Mouse (Mus musculus) naive thymus-derived CD4-positive, alpha-beta T cell, adult 2 months (primary cell): ENCODE results near the gene Hibadh.
"Not testable (repeated sequence)": the region's sequence is repeated elsewhere in the genome, so short reads cannot be mapped to it uniquely, and the experiment has no call there.

Source experiments
- DNase-seq: peaks from one replicate; pipeline ENCODE4 v3.0.0-alpha.2; 2011; ENCODE audit warnings: low read depth

The Hibadh gene

GRCm38 (mm10) chr6:52640224-52640712 lies at the start of gene Hibadh:
Gene Hibadh (minus strand): TSS chr6:52640389.
- DNase-seq, result peak; percentile 100

DNA sequence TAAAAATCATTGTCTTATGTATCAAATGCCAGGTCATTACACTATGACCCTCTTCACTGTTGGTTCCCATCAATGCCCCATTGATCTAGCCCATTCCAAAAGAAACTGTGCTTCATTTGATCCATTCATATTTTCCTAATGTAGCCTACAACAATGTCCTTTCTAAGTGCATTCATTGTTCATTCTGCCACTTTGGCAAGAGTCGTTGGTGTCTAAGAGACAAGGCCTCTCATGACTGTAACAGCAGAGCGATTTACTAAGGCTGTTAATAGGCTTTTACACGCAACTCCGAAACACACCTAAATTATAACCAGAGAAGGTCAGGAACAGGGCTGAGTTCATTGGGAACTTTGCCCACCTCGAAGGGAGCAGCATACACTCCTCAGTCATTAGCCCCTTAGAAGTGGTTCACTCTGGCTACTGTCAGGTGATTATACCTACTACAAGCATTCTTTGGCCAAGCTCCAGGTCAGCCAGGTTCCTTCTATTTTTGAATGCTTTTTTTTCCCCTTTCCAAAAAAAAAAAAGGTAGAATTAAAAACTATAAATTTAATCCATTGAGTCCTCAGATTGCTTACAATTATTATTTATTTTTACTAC lies 46.8 kb upstream of the Hibadh start:
- no peak for DNase-seq

DNA sequence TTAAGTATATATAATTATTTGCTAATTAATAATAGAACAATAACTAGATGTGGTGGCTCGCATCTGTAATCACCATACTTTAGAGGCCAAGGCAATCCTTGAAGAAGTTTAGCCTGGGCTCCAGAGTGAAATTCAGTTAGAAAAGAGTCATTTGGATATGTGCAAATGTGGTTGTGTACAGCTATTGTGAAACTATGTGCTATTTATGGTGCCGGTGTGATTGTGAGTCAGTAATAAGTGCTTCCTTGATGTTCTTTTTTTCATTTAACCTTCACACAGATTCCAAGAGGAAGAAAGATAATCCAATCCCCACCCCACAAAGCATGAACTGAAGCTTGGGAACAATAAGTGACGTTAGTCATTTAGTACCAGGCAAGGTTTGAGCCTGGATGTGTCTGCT lies 42.4 kb upstream of the Hibadh start:
- no peak for DNase-seq

- DNase-seq, result no peak
Measured at GRCm38 (mm10) chr6:52681847-52682485, 41.8 kb upstream of the Hibadh start.

GRCm38 (mm10) chr6:52680458-52681032 lies 40.4 kb upstream of the Hibadh start:
- no peak for DNase-seq

DNA sequence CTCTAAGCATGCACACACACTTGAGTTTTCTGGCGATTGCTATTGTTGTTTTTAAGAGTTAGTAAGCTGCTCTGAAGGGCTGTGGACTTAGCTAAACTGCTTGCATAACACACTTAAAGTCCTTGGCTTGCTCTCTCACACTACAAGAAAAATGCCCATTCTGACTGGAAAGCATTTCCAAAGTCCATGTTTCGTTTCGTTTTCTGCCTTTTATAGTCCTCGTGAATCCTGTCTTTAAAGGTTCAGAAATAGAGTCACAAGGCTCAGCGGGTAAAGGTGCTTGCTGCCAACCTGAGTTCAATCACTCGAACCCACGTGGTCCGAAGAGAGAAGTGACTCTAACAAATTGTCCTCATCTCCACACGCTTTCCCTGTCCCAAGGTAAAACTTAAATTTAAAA lies 39.4 kb upstream of the Hibadh start:
- no peak for DNase-seq

DNA sequence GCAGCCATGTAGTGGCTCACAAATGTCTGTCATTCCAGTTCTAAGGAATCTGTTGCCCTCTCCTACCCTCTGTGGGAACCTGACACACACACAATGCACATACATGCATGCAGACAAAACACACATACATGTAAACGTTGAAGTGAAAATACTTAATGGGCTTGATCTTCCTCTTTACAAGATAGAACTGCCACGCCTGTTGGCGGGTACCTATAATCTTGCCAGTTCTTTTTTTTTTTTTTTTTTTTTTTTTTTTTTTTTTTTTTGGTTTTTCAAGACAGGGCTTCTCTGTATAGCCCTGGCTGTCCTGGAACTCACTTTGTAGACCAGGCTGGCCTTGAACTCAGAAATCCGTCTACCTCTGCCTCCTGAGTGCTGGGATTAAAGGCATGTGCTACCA lies 37.3 kb upstream of the Hibadh start:
- DNase-seq, result not testable (repeated sequence)

- no peak for DNase-seq
Measured at GRCm38 (mm10) chr6:52675222-52675921, 35.2 kb upstream of the Hibadh start.

DNA sequence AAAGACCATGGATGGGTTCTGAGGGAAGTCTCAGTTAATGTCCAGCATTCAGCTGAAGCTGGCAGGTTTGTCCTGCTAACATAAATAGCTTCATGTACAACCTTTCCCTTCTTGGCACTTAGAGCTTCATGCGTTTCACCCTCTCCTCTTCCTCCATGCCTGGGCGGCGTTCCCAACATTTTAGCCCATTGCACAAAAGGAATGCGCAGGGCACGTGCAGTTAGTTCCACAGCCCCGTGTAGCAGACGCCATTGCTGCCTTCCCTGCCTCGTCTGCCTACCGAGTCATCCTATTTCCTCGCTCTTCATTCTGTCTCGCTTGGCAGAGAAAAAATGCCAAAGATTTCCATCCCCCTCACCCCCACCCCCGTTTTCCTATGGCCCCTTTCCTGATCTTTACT lies 34.4 kb upstream of the Hibadh start:
- DNase-seq, result no peak

- no peak for DNase-seq
Measured at GRCm38 (mm10) chr6:52673706-52674105, 33.5 kb upstream of the Hibadh start.

GRCm38 (mm10) chr6:52672539-52672938 lies 32.4 kb upstream of the Hibadh start:
- DNase-seq, result no peak

DNA sequence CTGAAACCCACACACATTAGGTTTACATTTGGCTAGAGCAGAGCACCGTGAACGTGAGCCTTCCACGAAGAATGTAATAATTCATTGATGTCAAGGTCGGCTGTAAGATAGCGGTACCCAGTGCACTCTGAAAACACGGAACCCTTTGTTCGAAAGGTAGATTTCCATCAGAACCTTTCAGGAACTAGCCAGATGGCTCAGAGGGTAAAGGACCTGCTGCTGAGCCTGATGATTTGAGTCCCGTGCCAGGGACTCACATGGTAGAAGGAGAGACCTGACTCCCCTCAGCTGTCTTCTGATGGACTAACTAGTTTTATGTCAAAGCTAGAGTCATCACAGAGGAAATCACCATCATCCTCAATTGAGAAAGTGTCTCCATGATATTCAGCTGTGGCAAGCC lies 31.6 kb upstream of the Hibadh start:
- DNase-seq, result no peak

- DNase-seq, result not testable (repeated sequence)
Measured at GRCm38 (mm10) chr6:52669878-52670277, 29.7 kb upstream of the Hibadh start.

GRCm38 (mm10) chr6:52667641-52668040 lies 27.5 kb upstream of the Hibadh start:
- DNase-seq, result no peak

DNA sequence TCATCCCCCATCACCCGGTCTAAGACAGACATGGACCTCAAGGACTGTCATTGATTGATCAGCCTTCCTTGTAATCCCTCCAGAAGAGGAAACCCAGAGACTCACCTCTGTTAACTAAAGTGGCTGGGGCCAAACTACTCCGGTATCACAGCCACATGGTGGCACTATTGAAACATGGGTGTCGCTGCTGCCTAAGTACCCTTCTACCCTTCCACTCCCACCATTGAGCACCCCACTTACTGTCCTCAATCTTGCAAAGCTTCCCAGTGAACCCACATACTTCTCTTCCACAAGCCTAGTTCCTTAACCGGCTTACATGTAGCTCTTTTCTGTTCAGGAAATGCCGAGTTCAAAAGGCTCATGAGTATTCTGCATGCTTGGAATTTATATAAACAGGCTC lies 22.8 kb upstream of the Hibadh start:
- DNase-seq, result peak; percentile 41

DNA sequence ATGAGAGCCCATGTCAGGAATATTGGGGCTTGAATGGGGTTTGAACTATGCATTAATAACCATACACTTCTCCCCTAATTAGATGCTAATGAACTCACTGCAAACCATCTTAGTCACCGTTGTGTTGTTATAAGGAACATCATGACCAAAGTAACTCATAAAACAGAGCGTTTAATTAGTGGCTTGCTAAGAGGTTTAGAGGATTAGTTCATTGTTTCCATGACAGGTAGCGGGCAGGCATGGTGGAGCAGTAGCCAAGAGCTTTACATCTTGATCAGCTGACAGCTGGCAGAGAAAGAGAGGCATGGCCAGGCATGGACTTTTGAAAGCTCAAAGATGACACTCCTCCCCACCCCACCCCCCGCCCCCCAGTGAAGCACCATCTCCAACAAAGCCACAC lies 15.1 kb upstream of the Hibadh start:
- no peak for DNase-seq

GRCm38 (mm10) chr6:52648806-52649205 lies 8.6 kb upstream of the Hibadh start:
- no peak for DNase-seq

- DNase-seq, result no peak
Measured at GRCm38 (mm10) chr6:52648031-52648430, 7.8 kb upstream of the Hibadh start.

DNA sequence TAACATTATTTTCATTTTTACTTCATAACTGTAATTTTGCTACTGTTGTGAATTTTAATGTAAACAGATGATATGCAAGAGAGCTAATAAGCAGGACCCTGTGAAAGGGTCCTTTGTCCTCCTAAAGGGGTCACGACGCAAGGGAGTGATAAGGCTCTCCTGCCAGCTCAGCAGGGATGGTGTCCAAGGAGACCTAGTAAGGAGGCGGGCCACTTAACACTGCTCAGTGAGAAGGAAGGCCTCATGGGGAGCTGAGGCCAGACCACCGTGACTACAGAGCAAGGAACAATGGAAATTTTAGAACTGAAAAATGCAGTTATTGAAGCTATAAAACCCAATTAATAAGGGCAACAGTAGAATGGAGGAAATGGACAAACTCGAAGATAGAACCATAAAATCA lies 5.7 kb upstream of the Hibadh start:
- DNase-seq, result no peak

DNA sequence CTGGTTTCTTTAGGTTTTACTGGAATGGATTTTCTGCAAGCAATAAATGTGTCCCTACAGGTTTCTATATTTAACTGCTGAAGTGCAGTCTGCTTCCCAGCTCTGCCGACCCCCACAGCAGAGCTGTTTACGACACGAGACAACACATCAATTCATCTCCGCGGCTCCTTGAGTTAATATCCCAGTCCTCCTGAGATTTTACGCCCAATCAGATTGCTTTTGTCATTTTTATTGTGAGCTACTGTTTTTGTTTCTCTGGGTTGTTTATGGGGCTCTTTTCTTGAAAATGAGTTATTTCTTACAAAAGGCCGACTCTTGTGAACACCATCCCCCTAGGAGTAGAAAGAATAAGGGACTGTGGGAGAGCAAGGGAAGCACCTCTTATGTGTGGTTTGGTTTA lies 2.0 kb upstream of the Hibadh start:
- peak; percentile 6 for DNase-seq

DNA sequence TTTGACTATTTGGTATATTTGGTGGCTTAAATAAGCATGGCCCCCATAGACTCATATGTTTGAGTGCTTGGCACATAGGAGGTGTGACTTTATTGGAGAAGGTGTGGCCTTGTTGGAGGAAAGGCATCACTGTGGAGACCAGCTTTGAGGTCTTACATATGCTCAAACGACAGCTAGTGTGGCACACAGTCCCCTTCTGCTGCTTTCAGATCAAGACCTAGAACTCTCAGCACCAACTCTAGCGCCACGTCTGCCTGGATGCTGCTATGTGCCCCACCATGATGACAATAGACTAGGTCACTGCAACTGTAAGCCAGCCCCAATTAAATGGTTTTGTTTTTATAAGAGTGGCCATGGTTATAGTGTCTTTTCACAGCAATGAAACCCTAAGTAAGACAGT lies 887 bp upstream of the Hibadh start:
- peak; percentile 51 for DNase-seq

DNA sequence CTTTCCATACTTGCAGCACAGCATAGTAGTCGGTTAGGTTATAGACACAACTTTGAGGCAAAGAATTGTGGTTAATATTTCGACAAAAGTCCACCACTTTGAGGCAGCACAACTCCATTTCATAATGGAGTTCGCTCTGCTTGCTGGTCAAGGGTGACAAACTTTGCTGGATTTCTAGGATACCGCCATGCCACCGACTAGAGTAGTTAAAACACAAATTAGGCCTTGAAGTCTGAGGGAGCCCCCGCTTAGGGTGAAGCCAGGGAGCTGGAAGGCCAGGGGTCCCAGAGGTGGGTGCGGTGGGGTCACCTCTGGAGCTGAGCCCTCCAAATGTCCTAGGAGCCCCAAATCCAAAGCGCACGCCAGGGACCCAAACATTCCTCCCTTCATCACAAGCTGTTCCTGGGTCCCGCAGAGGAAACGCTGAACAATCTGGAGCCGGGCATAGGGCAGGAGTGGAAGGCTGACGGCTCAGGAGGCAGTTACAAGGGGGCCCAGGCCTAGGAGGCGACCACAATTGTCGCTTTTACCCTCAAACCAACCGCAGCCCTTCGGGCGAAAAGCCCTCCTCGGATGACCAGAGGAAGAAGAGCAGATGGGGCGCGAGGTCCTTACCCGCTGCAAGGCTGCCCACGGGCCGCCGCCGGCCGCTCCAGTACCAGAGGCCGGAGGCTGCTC lies 504 bp downstream of the Hibadh start:
- DNase-seq, result no peak
